Mouse (Mus musculus) forebrain, embryonic 14.5 days (tissue): ENCODE data around the gene Unc50. TPM values are rescaled to one million over a fixed set of nuclear protein-coding genes. Genes with fewer than 3 reads are reported as not detected.

Experiments used
- polyA plus RNA-seq: library from polyadenylated mRNA; unstranded; fragments of >200 nt; fragmentation: Nextera tagmentation; extraction: Ambion mirVana; gene quantifications from 2 replicates; pipeline ENCODE4 v1.2.1, GENCODE M21; 2014

The Unc50 gene
- polyA plus RNA-seq, 1 experiment from 2014 or later = 146 TPM

Other genes starting within 250 kb of the Unc50 start
- gene Cnga3, start 215.7 kb upstream of the Unc50 start, polyA plus RNA-seq = 0.08 TPM in 1 of 2 replicates, not detected in the other
- 39.6 and 48.2 TPM in 2 replicates for gene Inpp4a, start 130.3 kb upstream of the Unc50 start, polyA plus RNA-seq
- gene Coa5, start within 50 bp of the Unc50 start, polyA plus RNA-seq = 53.1 and 57.9 TPM in 2 replicates
- 7.0 and 7.8 TPM in 2 replicates for gene Mgat4a, start 110.9 kb downstream of the Unc50 start, polyA plus RNA-seq